Mouse (Mus musculus): ENCODE data around the gene Zfp36l2. TPM values are rescaled to one million over a fixed set of nuclear protein-coding genes. Genes with fewer than 3 reads are reported as not detected.

The Zfp36l2 gene
- polyA plus RNA-seq, 1 experiment from 2014 or later: 9.6 TPM

DNA sequence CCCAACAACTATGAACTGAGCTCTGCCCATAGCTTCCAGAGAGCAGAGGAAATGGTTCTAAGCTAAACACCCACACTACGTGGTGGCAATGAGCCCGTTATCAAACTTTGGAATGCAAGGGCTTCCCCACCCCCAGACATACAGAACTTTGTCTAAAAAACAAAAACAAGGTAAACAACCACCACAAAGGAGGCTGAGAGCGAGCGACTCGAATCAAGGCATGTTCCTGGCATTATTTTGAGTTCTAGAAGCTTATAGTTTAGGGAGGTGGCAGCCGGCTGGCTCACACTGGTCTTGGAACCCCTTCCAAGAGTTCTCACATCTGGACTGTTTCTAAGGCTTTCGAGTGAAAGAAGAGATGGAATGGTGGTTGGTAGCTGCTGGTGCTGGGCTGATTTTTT is 2.7 kb downstream of the Zfp36l2 start:
- peaks cover 2% of the 10 kb centered on the region; the same call in 1 of the 2 replicates for H3K36me3 ChIP-seq (ENCODE audit: control insufficient read depth, insufficient read depth, low read length)
- no peaks in the 10 kb centered on the region for H3K27me3 ChIP-seq (ENCODE audit: control insufficient read depth, insufficient read depth, low read length)
- no peaks in the 10 kb centered on the region for H3K9me3 ChIP-seq (replicated peaks; ENCODE audit: control insufficient read depth, low read length)
- peak overlapping the region; percentile 85 for H3K9ac ChIP-seq (ENCODE audit: low read depth, low read length)
- H3K4me2 ChIP-seq: peak overlapping the region; percentile 75
- peak overlapping the region; percentile 68 for H3K4me3 ChIP-seq (ENCODE audit: low read depth, low read length)
- H3K4me1 ChIP-seq (ENCODE audit: control insufficient read depth, insufficient read depth, low read length): peaks cover 53% of the 10 kb centered on the region
- peak overlapping the region; percentile 78 for H3K27ac ChIP-seq (ENCODE audit: low read depth, low read length)
- no peak for ATAC-seq (replicated peaks; ENCODE audit: insufficient number of reproducible peaks, low FRiP score, low TSS enrichment)
- 6% methylated on average over 7 of the region's 7 CpGs for WGBS (ENCODE audit: insufficient replicate concordance)

DNA sequence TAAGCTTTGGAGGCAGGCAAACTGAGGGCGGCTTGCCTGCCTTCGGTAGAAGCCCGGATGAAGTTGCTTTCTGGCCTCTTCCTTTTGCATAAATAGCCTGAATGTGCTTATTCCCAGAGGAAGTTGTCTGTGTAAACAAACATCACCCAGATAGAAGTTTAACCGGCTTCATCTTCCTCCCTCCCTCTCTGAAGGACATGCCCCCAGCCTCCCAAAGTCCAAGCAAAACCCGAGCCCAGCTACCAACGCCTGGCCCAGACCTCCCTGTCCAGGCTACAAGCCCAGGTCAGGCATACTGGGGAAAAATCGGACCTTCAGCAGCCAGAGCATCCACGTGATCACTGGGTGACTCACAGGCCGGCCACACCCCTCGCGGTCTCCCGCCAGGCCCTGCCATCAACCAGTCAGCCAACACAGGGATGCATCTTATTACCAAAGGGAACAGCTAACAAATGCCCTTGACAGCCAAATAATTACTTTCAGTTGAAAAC is 4.4 kb downstream of the Zfp36l2 start:
- Histone ChIP-seq H3K27ac (ENCODE audit: low read depth, low read length) (peak overlapping the region; percentile 84), H3K9ac (ENCODE audit: low read depth, low read length) (peak overlapping the region; percentile 58), H3K4me3 (ENCODE audit: low read depth, low read length) (peak overlapping the region; percentile 25), H3K36me3 (ENCODE audit: control insufficient read depth, insufficient read depth, low read length) (peaks cover 2% of the 10 kb centered on the region; the same call in 1 of the 2 replicates), H3K4me2 (peak overlapping the region; percentile 59), H3K9me3 (replicated peaks; ENCODE audit: control insufficient read depth, low read length) (no peaks in the 10 kb centered on the region), H3K27me3 (ENCODE audit: control insufficient read depth, insufficient read depth, low read length) (no peaks in the 10 kb centered on the region), H3K4me1 (ENCODE audit: control insufficient read depth, insufficient read depth, low read length) (peaks cover 42% of the 10 kb centered on the region)
- ATAC-seq (replicated peaks; ENCODE audit: insufficient number of reproducible peaks, low FRiP score, low TSS enrichment): 0 out of 2 replicates have a peak, but pooled peaks have one; percentile 23
- WGBS (ENCODE audit: insufficient replicate concordance): under 1% methylated on average over 12 of the region's 12 CpGs

DNA sequence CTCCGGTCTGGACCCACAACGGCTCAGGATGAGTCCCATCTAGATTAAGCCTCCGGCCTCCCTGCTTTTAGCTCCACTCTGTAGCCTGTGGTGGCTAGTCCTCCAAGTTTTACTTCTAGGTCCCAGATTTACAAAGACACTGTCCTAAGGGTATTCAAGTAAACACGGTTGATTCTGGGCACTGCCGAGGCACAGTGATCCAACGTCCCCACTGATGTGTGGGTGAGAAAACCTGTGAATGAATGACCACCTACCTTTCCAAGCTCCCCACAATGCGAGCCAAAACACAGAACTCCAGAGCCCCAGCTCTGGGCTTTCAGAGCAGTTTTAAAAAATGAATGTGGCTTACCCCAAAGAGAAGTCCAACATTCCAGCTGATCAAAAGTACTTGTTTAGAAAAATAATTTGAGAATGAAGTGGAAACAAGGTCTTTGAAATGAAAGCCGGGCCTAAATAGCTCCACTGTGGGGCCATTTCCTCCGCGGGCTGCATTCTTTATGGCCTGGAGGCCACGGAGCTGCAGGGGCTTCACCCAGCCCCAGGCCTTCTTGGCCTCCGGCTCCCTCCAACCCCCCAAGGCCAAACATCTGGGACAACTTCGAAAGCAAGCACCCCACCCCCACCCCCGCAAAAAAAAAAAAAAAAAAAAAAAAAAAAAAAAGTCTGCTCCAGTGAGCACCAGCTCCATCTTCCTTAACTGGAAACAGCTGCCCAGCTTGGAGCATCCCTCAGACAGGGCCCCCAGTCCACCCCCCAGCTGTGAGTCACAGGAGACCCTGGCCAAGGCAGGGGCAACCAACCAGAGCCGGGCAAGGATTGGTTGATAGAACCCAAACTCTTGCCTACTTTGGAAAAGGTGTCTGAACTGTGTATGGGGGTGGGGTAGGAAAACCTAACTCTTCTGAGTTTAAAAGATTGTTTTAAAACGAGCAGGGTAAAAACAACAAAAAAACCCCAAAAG is 5.2 kb downstream of the Zfp36l2 start:
- H3K9me3 ChIP-seq (replicated peaks; ENCODE audit: control insufficient read depth, low read length): no peaks in the 10 kb centered on the region
- H3K9ac ChIP-seq (ENCODE audit: low read depth, low read length): peak overlapping the region; percentile 58
- peak overlapping the region; percentile 25 for H3K4me3 ChIP-seq (ENCODE audit: low read depth, low read length)
- peak overlapping the region; percentile 59 for H3K4me2 ChIP-seq
- no peak for ATAC-seq (replicated peaks; ENCODE audit: insufficient number of reproducible peaks, low FRiP score, low TSS enrichment)
- peak overlapping the region; percentile 84 for H3K27ac ChIP-seq (ENCODE audit: low read depth, low read length)
- H3K36me3 ChIP-seq (ENCODE audit: control insufficient read depth, insufficient read depth, low read length): peaks cover 2% of the 10 kb centered on the region; the same call in 1 of the 2 replicates
- 31% methylated on average over 16 of the region's 16 CpGs for WGBS (ENCODE audit: insufficient replicate concordance)
- H3K27me3 ChIP-seq (ENCODE audit: control insufficient read depth, insufficient read depth, low read length): no peaks in the 10 kb centered on the region
- peaks cover 41% of the 10 kb centered on the region for H3K4me1 ChIP-seq (ENCODE audit: control insufficient read depth, insufficient read depth, low read length)

DNA sequence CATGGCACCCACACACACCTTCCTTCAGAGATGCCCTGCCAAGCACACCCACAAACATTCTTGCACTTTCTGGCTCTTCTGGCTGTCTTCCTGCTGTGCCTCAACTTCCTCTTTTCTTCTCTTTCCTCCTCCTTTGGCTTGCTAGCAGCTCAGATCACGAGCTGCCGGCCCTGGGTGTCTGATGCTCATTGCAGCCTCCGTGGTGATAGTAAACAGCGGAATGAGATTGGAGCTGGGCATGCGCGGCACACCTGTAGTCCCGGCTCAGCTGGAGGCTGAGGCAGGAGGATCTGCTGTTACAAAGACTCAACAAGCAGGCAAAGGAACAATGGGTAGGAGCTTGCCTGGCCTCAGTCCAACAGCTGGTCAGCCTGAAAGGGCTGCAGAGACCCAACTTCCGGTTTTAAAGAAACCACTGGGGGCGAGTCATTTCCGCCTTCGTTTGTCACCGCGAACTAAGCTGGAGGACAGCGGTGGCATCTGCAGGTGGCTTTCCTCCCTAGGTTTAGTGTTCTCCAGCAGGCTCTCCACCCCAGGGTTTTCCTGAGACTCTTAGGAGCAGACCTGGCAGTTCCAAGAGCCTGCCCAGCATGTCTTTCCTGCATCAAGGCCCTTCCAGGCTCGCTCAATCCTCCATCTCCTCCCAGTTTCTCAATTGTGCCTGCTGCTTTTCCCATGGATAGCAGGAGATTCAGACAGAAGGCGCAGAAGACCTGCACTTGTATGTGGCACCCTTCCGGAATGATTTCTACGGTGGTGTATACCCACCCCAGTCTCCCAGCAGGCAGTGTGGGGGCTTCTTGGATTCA is 6.0 kb downstream of the Zfp36l2 start:
- ATAC-seq (replicated peaks; ENCODE audit: insufficient number of reproducible peaks, low FRiP score, low TSS enrichment): no peak
- 57% methylated on average over 18 of the region's 18 CpGs for WGBS (ENCODE audit: insufficient replicate concordance)
- no peak overlapping the region for H3K9ac ChIP-seq (ENCODE audit: low read depth, low read length)
- peak overlapping the region; percentile 15 for H3K4me2 ChIP-seq
- no peaks in the 10 kb centered on the region for H3K27me3 ChIP-seq (ENCODE audit: control insufficient read depth, insufficient read depth, low read length)
- peak overlapping the region; percentile 84 for H3K27ac ChIP-seq (ENCODE audit: low read depth, low read length)
- no peaks in the 10 kb centered on the region for H3K9me3 ChIP-seq (replicated peaks; ENCODE audit: control insufficient read depth, low read length)
- peaks cover 44% of the 10 kb centered on the region for H3K4me1 ChIP-seq (ENCODE audit: control insufficient read depth, insufficient read depth, low read length)
- H3K36me3 ChIP-seq (ENCODE audit: control insufficient read depth, insufficient read depth, low read length): peaks cover 2% of the 10 kb centered on the region; the same call in 1 of the 2 replicates
- no peak overlapping the region for H3K4me3 ChIP-seq (ENCODE audit: low read depth, low read length)

DNA sequence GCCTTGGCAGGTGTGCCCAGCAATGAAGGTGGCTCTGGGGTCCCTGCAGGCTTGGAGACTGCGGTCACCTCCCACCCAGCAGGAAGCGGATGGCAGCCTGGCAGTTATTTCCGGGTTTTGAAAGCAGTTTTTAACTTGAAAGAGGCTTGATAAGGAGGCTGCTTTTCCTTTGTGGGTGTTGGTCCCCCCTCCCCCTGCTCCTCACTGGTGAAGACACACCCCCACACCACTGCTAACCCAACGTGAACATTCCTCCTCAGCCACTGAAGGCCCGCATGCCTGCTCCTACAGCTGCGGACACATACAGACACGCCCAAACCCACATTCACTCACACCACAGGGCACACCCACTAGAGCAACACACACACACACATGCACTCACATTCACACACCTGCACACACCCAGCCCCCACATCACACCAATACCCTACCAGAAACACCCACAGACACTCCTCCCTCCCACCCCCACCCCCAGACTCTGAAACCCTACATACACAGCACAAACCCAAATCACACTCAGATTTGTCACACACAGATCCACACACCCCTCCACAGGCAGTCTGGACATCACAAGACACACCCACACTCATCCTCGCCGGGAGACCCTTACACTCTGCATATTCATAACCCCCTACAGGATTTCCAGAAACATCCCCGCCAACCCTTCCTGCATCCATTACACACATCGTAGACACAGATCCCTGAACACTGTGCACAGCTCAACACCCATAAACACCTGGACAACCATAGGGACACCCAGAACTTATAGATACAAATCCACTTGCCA is 6.8 kb downstream of the Zfp36l2 start:
- no peak overlapping the region for H3K4me3 ChIP-seq (ENCODE audit: low read depth, low read length)
- peak overlapping the region; percentile 84 for H3K27ac ChIP-seq (ENCODE audit: low read depth, low read length)
- peaks cover 40% of the 10 kb centered on the region for H3K4me1 ChIP-seq (ENCODE audit: control insufficient read depth, insufficient read depth, low read length)
- 30% methylated on average over 11 of the region's 11 CpGs for WGBS (ENCODE audit: insufficient replicate concordance)
- H3K9me3 ChIP-seq (replicated peaks; ENCODE audit: control insufficient read depth, low read length): no peaks in the 10 kb centered on the region
- peak overlapping the region; percentile 65 for H3K9ac ChIP-seq (ENCODE audit: low read depth, low read length)
- H3K4me2 ChIP-seq: peak overlapping the region; percentile 38
- ATAC-seq (replicated peaks; ENCODE audit: insufficient number of reproducible peaks, low FRiP score, low TSS enrichment): peak; percentile 61; the same call in 1 of the 2 replicates
- no peaks in the 10 kb centered on the region; the same call in 1 of the 2 replicates for H3K36me3 ChIP-seq (ENCODE audit: control insufficient read depth, insufficient read depth, low read length)
- no peaks in the 10 kb centered on the region for H3K27me3 ChIP-seq (ENCODE audit: control insufficient read depth, insufficient read depth, low read length)

DNA sequence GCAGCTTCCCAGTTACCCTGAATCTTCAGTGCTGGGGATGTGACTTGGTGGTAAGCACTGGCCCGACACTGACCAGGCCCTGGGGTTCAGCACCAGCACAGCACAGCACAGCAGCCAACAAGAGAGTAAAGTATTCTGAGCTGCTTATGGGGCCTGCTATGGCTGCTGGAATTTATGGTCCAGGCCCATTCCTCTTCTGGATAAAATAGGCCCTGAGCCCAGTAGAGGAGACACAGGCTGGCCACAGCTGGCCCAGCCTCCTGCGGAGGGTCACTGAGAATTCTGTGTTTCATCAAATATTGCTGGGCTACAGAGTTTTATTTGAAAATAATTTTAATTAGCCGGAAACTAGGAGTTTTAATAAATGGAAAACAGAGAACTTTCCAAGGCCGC is 7.8 kb downstream of the Zfp36l2 start:
- ATAC-seq (replicated peaks; ENCODE audit: insufficient number of reproducible peaks, low FRiP score, low TSS enrichment): no peak
- WGBS (ENCODE audit: insufficient replicate concordance): 86% methylated on average over 4 of the region's 4 CpGs
- H3K27ac ChIP-seq (ENCODE audit: low read depth, low read length): peak overlapping the region; percentile 4; the same call in 1 of the 2 replicates
- H3K4me2 ChIP-seq: peak overlapping the region; percentile 38; the same call in 1 of the 2 replicates
- H3K36me3 ChIP-seq (ENCODE audit: control insufficient read depth, insufficient read depth, low read length): no peaks in the 10 kb centered on the region; the same call in 1 of the 2 replicates
- H3K4me3 ChIP-seq (ENCODE audit: low read depth, low read length): no peak overlapping the region
- H3K9me3 ChIP-seq (replicated peaks; ENCODE audit: control insufficient read depth, low read length): 0 out of 2 replicates have a peak, but pooled peaks cover 2% of the 10 kb centered on the region
- H3K9ac ChIP-seq (ENCODE audit: low read depth, low read length): peak overlapping the region; percentile 40; the same call in 1 of the 2 replicates
- H3K4me1 ChIP-seq (ENCODE audit: control insufficient read depth, insufficient read depth, low read length): peaks cover 40% of the 10 kb centered on the region
- no peaks in the 10 kb centered on the region for H3K27me3 ChIP-seq (ENCODE audit: control insufficient read depth, insufficient read depth, low read length)

DNA sequence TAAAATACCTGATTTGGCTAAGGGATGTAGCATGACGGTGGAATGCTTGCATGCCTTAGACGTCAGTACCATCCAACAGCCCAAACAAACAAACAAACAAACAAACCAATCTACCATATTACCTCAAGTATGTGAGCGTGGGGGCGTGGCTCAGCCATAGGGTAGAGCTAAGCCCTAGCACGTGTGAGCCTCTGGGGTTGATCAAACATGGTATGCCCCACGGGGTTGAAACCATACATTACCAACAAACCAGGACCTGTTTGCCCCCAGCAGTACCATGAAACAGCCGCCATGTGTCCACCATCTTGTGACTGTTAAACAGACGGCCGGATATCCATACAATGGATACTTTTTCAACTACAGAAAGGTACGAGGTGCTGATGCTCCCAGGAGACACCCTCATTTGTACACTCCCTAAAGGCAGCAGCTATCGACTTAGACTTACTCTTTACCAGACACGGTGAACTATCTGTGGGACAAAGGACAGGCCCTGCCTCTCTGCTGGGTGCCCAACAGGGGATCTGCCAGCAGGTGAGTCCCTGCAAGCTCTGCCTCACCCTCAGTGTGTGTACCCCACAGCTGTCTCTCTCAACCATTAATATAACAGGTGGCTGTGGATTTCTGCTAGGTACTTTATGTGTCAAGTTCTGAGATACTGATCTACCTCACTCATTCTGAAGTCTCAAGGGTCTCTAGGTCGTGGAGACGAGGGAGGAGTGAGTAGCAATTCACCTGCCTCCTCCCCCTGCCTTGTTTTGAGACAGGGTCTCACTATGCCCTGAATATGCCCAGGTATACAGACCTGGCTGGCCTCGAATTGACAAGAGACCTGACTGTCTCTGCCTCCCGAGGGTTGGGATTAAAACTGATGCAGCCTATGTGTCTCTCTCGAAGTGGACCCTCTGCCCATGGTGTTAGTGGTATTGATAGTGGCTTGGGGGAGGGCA is 8.4 kb downstream of the Zfp36l2 start:
- H3K27ac ChIP-seq (ENCODE audit: low read depth, low read length): peak overlapping the region; percentile 4; the same call in 1 of the 2 replicates
- no peak for ATAC-seq (replicated peaks; ENCODE audit: insufficient number of reproducible peaks, low FRiP score, low TSS enrichment)
- H3K36me3 ChIP-seq (ENCODE audit: control insufficient read depth, insufficient read depth, low read length): no peaks in the 10 kb centered on the region
- H3K9me3 ChIP-seq (replicated peaks; ENCODE audit: control insufficient read depth, low read length): 0 out of 2 replicates have a peak, but pooled peaks cover 2% of the 10 kb centered on the region
- H3K9ac ChIP-seq (ENCODE audit: low read depth, low read length): no peak overlapping the region
- no peak overlapping the region for H3K4me3 ChIP-seq (ENCODE audit: low read depth, low read length)
- peaks cover 40% of the 10 kb centered on the region for H3K4me1 ChIP-seq (ENCODE audit: control insufficient read depth, insufficient read depth, low read length)
- no peak overlapping the region for H3K4me2 ChIP-seq
- 87% methylated on average over 17 of the region's 17 CpGs for WGBS (ENCODE audit: insufficient replicate concordance)
- no peaks in the 10 kb centered on the region for H3K27me3 ChIP-seq (ENCODE audit: control insufficient read depth, insufficient read depth, low read length)
